Mouse (Mus musculus): Measurements from ENCODE around the gene Olfr1377. TPM values are rescaled to one million over a fixed set of nuclear protein-coding genes. Genes with fewer than 3 reads are reported as not detected.
A peak's percentile ranks its signal among the peaks of the same experiment; 100 is the strongest.
"Not testable (repeated sequence)": the region's sequence is repeated elsewhere in the genome, so short reads cannot be mapped to it uniquely, and the experiment has no call there.

The Olfr1377 gene
- polyA plus RNA-seq, 1 experiment from 2014 or later, result not detected

GRCm38 (mm10) chr11:51032851-51033250 is 51.1 kb downstream of the Olfr1377 start:
- Histone ChIP-seq H3K36me3 (ENCODE audit: control insufficient read depth, insufficient read depth, low read length) (no peaks in the 10 kb centered on the region), H3K27ac (ENCODE audit: low read depth, low read length) (no peak overlapping the region), H3K4me2 (no peak overlapping the region), H3K9ac (ENCODE audit: low read length) (no peak overlapping the region), H3K9me3 (ENCODE audit: control insufficient read depth, low read length) (no peaks in the 10 kb centered on the region), H3K27me3 (ENCODE audit: control insufficient read depth, insufficient read depth, low read length) (no peaks in the 10 kb centered on the region), H3K4me1 (ENCODE audit: control insufficient read depth, insufficient read depth, low read length) (no peaks in the 10 kb centered on the region), H3K4me3 (ENCODE audit: low read depth, low read length) (no peak overlapping the region)
- ATAC-seq (ENCODE audit: low FRiP score) (no peak), DNase-seq (ENCODE audit: low spot score, missing footprints) (peak; percentile 97)
- WGBS, result 24% methylated on average over 1 of the region's 1 CpGs

DNA sequence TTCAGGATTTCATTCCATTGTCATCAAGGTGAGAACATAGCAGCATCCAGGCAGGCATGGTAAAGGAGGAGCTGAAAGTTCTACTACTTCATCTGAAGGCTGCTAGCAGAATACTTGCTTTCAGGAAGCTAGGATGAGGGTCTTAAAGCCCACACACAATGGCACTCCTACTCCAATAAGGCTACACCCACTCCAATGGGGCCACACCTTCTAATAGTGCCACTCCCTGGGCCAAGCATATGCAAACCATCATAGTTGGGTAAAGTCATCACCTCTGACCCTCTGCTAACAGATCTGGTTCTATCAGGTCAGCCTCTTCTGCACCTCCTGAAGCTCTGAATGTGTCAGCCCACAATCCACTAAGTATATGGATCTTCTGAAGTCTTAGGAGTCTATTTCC is 52.4 kb downstream of the Olfr1377 start:
- H3K4me3 ChIP-seq (ENCODE audit: low read depth, low read length); H3K27ac ChIP-seq (ENCODE audit: low read depth, low read length); ATAC-seq (ENCODE audit: low FRiP score); H3K36me3 ChIP-seq (ENCODE audit: control insufficient read depth, insufficient read depth, low read length); H3K9ac ChIP-seq (ENCODE audit: low read length); H3K9me3 ChIP-seq (ENCODE audit: control insufficient read depth, low read length); H3K27me3 ChIP-seq (ENCODE audit: control insufficient read depth, insufficient read depth, low read length); DNase-seq (ENCODE audit: low spot score, missing footprints); H3K4me2 ChIP-seq; H3K4me1 ChIP-seq (ENCODE audit: control insufficient read depth, insufficient read depth, low read length): not testable (repeated sequence)

- no peaks in the 10 kb centered on the region for H3K36me3 ChIP-seq (ENCODE audit: control insufficient read depth, insufficient read depth, low read length)
- ATAC-seq (ENCODE audit: low FRiP score), result no peak
- 91% methylated on average over 2 of the region's 2 CpGs for WGBS
Measured at GRCm38 (mm10) chr11:51035951-51036350, 54.2 kb downstream of the Olfr1377 start.

More at GRCm38 (mm10) chr11:51035951-51036350, 54.2 kb downstream of the Olfr1377 start:
- Histone ChIP-seq H3K4me1 (ENCODE audit: control insufficient read depth, insufficient read depth, low read length) (no peaks in the 10 kb centered on the region), H3K4me2 (no peak overlapping the region), H3K9ac (ENCODE audit: low read length) (no peak overlapping the region), H3K9me3 (ENCODE audit: control insufficient read depth, low read length) (no peaks in the 10 kb centered on the region), H3K4me3 (ENCODE audit: low read depth, low read length) (no peak overlapping the region), H3K27me3 (ENCODE audit: control insufficient read depth, insufficient read depth, low read length) (no peaks in the 10 kb centered on the region), H3K27ac (ENCODE audit: low read depth, low read length) (no peak overlapping the region)
- DNase-seq (ENCODE audit: low spot score, missing footprints), result no peak

Other genes starting within 250 kb of the Olfr1377 start
- gene Zfp354c, start 154.2 kb upstream of the Olfr1377 start, polyA plus RNA-seq (2014; fragmentation: Nextera tagmentation; extraction: Ambion mirVana), result 46.7 and 48.5 TPM in 2 replicates
- gene Zfp879, start 140.4 kb upstream of the Olfr1377 start, polyA plus RNA-seq (2014; fragmentation: Nextera tagmentation; extraction: Ambion mirVana), result 1.3 and 1.5 TPM in 2 replicates
- gene Grm6, start 131.3 kb upstream of the Olfr1377 start, polyA plus RNA-seq (2014; fragmentation: Nextera tagmentation; extraction: Ambion mirVana), result not detected in 2 replicates
- 18.7 and 20.6 TPM in 2 replicates for gene Zfp454, start 94.3 kb upstream of the Olfr1377 start, polyA plus RNA-seq (2014; fragmentation: Nextera tagmentation; extraction: Ambion mirVana)
- 35.5 and 39.0 TPM in 2 replicates for gene Zfp2, start 65.8 kb upstream of the Olfr1377 start, polyA plus RNA-seq (2014; fragmentation: Nextera tagmentation; extraction: Ambion mirVana)
- 1.5 and 1.7 TPM in 2 replicates for gene Zfp354b, start 50.3 kb upstream of the Olfr1377 start, polyA plus RNA-seq (2014; fragmentation: Nextera tagmentation; extraction: Ambion mirVana)
- gene 4933414I15Rik, start 38.2 kb upstream of the Olfr1377 start, polyA plus RNA-seq (2014; fragmentation: Nextera tagmentation; extraction: Ambion mirVana), result not detected in 2 replicates
- not detected in 2 replicates for gene Prop1, start 28.2 kb upstream of the Olfr1377 start, polyA plus RNA-seq (2014; fragmentation: Nextera tagmentation; extraction: Ambion mirVana)
- gene Olfr1378, start 15.4 kb upstream of the Olfr1377 start, polyA plus RNA-seq (2014; fragmentation: Nextera tagmentation; extraction: Ambion mirVana), result not detected in 2 replicates
- not detected in 2 replicates for gene Olfr51, start 21.6 kb downstream of the Olfr1377 start, polyA plus RNA-seq (2014; fragmentation: Nextera tagmentation; extraction: Ambion mirVana)
- gene Olfr54, start 32.3 kb downstream of the Olfr1377 start, polyA plus RNA-seq (2014; fragmentation: Nextera tagmentation; extraction: Ambion mirVana), result not detected in 2 replicates
- not detected in 2 replicates for gene Olfr1375, start 66.1 kb downstream of the Olfr1377 start, polyA plus RNA-seq (2014; fragmentation: Nextera tagmentation; extraction: Ambion mirVana)
- 10.3 and 13.4 TPM in 2 replicates for gene Zfp354a, start 77.3 kb downstream of the Olfr1377 start, polyA plus RNA-seq (2014; fragmentation: Nextera tagmentation; extraction: Ambion mirVana)
- not detected in 2 replicates for gene Gm12569, start 238.5 kb downstream of the Olfr1377 start, polyA plus RNA-seq (2014; fragmentation: Nextera tagmentation; extraction: Ambion mirVana)

Measured in midbrain, embryonic 11.5 days (tissue).